In genomic region chr3:151333867-151334341, GRCm38 (mm10) we compare ENCODE assay signal across 11 mouse cellular contexts.
DNase-seq lines count a peak whose midpoint lies in the region; ATAC-seq and TF ChIP-seq lines count a peak whose summit lies in the region.
"Had no signal": no experiment of that assay in that cellular context is flagged by ENCODE, and none has a peak within 500 bp of the region (broad histone marks: within the 10 kb centered on the region; RNA-seq: fewer than 3 reads in every experiment).

No protein-coding gene starts in this region.

- no peak for TF ChIP-seq POLR2A in brain, embryonic 14.5 days (IDR thresholded peaks at IDR 0.05; ENCODE audit: borderline replicate concordance, extremely low read depth, insufficient read depth, insufficient read length, poor library complexity, severe bottlenecking)

- no peak for TF ChIP-seq EP300 in lung, postnatal 0 days (IDR thresholded peaks at IDR 0.05)

- WGBS in forebrain, embryonic 13.5 days: 5% methylated on average over 6 of the region's 6 CpGs
- 25% methylated on average over 6 of the region's 6 CpGs for WGBS in midbrain, embryonic 13.5 days
- 66% methylated on average over 6 of the region's 6 CpGs for WGBS in lung, postnatal 0 days

- H3K4me1 ChIP-seq in forebrain, embryonic 13.5 days: peaks cover 10% of the 10 kb centered on the region
- peaks cover 9% of the 10 kb centered on the region; the same call in 1 of the 2 replicates for H3K4me1 ChIP-seq in midbrain, embryonic 13.5 days (replicated peaks)
- H3K4me1 ChIP-seq in lung, postnatal 0 days (ENCODE audit: insufficient read depth, low read depth, low read length): no peaks in the 10 kb centered on the region

- DNase-seq in brain, embryonic 14.5 days (ENCODE audit: low read depth): peak; percentile 79
- peak; percentile 25 to 56 for DNase-seq in cerebellum, postnatal 14 days
- no peak for DNase-seq in right cerebral cortex, postnatal 25 days
- no peak for DNase-seq in lung, postnatal 0 days (ENCODE audit: low spot score)
- DNase-seq in kidney, adult 18-20 months: no peak
- DNase-seq: heart, postnatal 4 days; lung, embryonic 14.5 days; right cerebral cortex, postnatal 4 days had no signal

- no peak overlapping the region for H3K9ac ChIP-seq in forebrain, embryonic 13.5 days
- no peak overlapping the region for H3K9ac ChIP-seq in midbrain, embryonic 13.5 days (replicated peaks)
- no peak overlapping the region for H3K9ac ChIP-seq in lung, postnatal 0 days (replicated peaks; ENCODE audit: low read depth)
- H3K9ac ChIP-seq: lung, embryonic 14.5 days had no signal

- no peak for TF ChIP-seq CTCF in brain, embryonic 14.5 days (IDR thresholded peaks at IDR 0.05; ENCODE audit: borderline replicate concordance, extremely low read depth, insufficient read depth, insufficient read length)
- no peak for TF ChIP-seq CTCF in lung, postnatal 0 days (IDR thresholded peaks at IDR 0.05)

- H3K27me3 ChIP-seq in forebrain, embryonic 13.5 days: no peaks in the 10 kb centered on the region
- H3K27me3 ChIP-seq in midbrain, embryonic 13.5 days: no peaks in the 10 kb centered on the region
- H3K27me3 ChIP-seq in lung, postnatal 0 days (replicated peaks; ENCODE audit: insufficient read depth, low read length): no peaks in the 10 kb centered on the region

- no peak overlapping the region for H3K4me2 ChIP-seq in forebrain, embryonic 13.5 days
- no peak overlapping the region for H3K4me2 ChIP-seq in midbrain, embryonic 13.5 days (replicated peaks)
- H3K4me2 ChIP-seq in lung, postnatal 0 days (replicated peaks; ENCODE audit: low read depth, low read length): no peak overlapping the region
- H3K4me2 ChIP-seq: lung, embryonic 14.5 days had no signal

- H3K9me3 ChIP-seq in forebrain, embryonic 13.5 days (replicated peaks): no peaks in the 10 kb centered on the region
- H3K9me3 ChIP-seq in midbrain, embryonic 13.5 days: no peaks in the 10 kb centered on the region
- no peaks in the 10 kb centered on the region for H3K9me3 ChIP-seq in lung, postnatal 0 days (ENCODE audit: low read length)

- peak; percentile 84 for ATAC-seq in forebrain, embryonic 13.5 days
- ATAC-seq in midbrain, embryonic 13.5 days: peak; percentile 90
- ATAC-seq in lung, postnatal 0 days: no peak
- ATAC-seq in megakaryocyte, adult 5-6 weeks (ENCODE audit: poor library complexity, severe bottlenecking): no peak

- H3K27ac ChIP-seq in forebrain, embryonic 13.5 days: peak overlapping the region; percentile 11
- H3K27ac ChIP-seq in midbrain, embryonic 13.5 days: peak overlapping the region; percentile 17
- H3K27ac ChIP-seq in lung, postnatal 0 days (ENCODE audit: low read length): no peak overlapping the region

- no peaks in the 10 kb centered on the region for H3K36me3 ChIP-seq in forebrain, embryonic 13.5 days (ENCODE audit: poor library complexity, severe bottlenecking)
- H3K36me3 ChIP-seq in midbrain, embryonic 13.5 days: no peaks in the 10 kb centered on the region
- no peaks in the 10 kb centered on the region for H3K36me3 ChIP-seq in lung, postnatal 0 days (ENCODE audit: insufficient read depth, low read length)

- H3K4me3 ChIP-seq in forebrain, embryonic 13.5 days: no peak overlapping the region
- H3K4me3 ChIP-seq in midbrain, embryonic 13.5 days (replicated peaks): no peak overlapping the region
- H3K4me3 ChIP-seq in lung, postnatal 0 days (ENCODE audit: low read depth, low read length): no peak overlapping the region

Comparison
In these comparisons a context has a peak if more than half of its experiments do, and no peak if none do; other contexts are left out.
1. DNase-seq: peak in brain, embryonic 14.5 days (single experiment) and cerebellum, postnatal 14 days (2 of 2); none in right cerebral cortex, postnatal 25 days (single experiment), lung, postnatal 0 days (single experiment) and kidney, adult 18-20 months (single experiment).
2. ATAC-seq: peak in forebrain, embryonic 13.5 days (single experiment) and midbrain, embryonic 13.5 days (single experiment); none in lung, postnatal 0 days (single experiment) and megakaryocyte, adult 5-6 weeks (single experiment).